Mouse (Mus musculus): ENCODE measurements around the gene Dkk3.

DNA sequence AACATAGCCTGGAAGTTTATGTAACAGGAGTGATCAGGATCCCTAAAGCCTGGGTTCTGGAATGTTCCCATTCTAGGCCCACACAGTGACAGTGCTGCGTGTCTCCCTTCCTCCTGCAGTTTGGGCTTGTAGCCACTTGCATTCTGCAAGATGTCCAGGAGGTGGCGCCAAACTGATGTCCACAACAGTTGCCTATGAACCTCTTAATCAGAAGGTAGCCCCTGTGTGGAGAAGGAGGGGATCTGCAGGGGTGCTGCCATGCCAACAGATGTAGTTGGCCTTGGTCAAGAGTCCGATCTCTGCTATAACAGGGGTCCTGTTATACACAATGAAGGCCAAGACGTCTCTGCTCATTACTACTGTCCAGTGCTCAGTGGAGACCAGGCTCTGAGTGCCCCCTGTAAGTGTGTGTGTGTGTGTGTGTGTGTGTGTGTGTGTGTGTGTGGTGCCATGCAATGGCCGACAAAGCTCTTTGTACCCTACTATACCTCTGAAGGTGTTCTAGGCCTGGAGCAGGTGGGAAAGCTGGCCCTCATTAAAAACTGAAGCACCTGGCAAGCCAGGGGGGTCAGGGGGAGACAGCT is 24.5 kb upstream of the Dkk3 start:
- TF ChIP-seq ZNF384 (IDR thresholded peaks at IDR 0.05; ENCODE audit: low read depth, low read length): no peak
- peak; percentile 80; the same call in 1 of the 2 replicates for TF ChIP-seq ZC3H11A (IDR thresholded peaks at IDR 0.05; ENCODE audit: borderline replicate concordance, low read depth, low read length)
- no peak for TF ChIP-seq HCFC1 (IDR thresholded peaks at IDR 0.05; ENCODE audit: borderline replicate concordance, insufficient read depth, low read length)
- no peak for TF ChIP-seq MAFK (IDR thresholded peaks at IDR 0.05; ENCODE audit: insufficient read depth, low read depth, low read length)
- TF ChIP-seq CHD2 (IDR thresholded peaks at IDR 0.05; ENCODE audit: low read depth, low read length): no peak

Measured in ES-E14 (cell line).